Mouse (Mus musculus) ES-Bruce4 (cell line): ENCODE results near the gene Foxn4.

Source experiments
- CTCF ChIP-seq: IDR thresholded peaks from one replicate; pipeline ENCODE4 v1.8.1; 2011; ENCODE audit warnings: low read depth, low read length
- EP300 ChIP-seq: IDR thresholded peaks from 2 replicates; pipeline ENCODE4 v1.6.1; 2011; ENCODE audit warnings: low read depth, low read length; ENCODE audit not compliant: insufficient read depth

DNA sequence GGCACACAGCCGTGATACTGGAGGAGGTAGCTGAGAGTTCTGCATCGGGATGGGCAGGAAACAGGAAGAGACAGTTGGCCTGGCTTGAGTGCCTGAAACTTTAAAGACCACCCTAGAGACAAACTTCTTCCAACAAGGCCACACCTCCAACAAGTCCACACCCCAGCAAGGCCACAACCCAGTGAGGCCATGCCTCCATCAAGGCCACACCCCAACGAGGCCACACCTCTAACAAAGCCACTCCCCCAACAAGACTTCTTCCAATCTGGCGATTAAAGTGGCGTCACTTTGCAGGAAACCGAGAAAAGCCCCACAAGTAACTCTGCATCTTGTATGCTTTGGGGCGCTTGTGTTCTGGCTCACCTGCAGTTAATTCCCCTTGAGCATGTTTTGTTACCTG is 34.7 kb downstream of the Foxn4 start:
- no peak for TF ChIP-seq EP300
- no peak for TF ChIP-seq CTCF
